Mouse (Mus musculus) myocyte (in vitro differentiated cells): ENCODE measurements around the gene Bmp2k.

Experiments
- CEBPB ChIP-seq: IDR thresholded peaks from 2 replicates; pipeline ENCODE4 v1.6.1; 2011; ENCODE audit warnings: mild to moderate bottlenecking, moderate library complexity; ENCODE audit not compliant: poor library complexity, insufficient read depth, severe bottlenecking
- E2F4 ChIP-seq: IDR thresholded peaks from one replicate; pipeline ENCODE4 v1.6.1; 2011; ENCODE audit warnings: mild to moderate bottlenecking, control low read depth, moderate library complexity; ENCODE audit not compliant: insufficient read depth
- MAX ChIP-seq: IDR thresholded peaks from one replicate; pipeline ENCODE4 v1.6.1; 2011; ENCODE audit warnings: low read depth, mild to moderate bottlenecking, control low read depth
- POLR2A ChIP-seq: IDR thresholded peaks from one replicate; pipeline ENCODE4 v1.6.1; 2011; ENCODE audit warnings: low read depth, mild to moderate bottlenecking, control low read depth, moderate library complexity; ENCODE audit not compliant: insufficient read length
- POLR2AphosphoS2 ChIP-seq: IDR thresholded peaks from one replicate; pipeline ENCODE4 v1.6.1; 2011; ENCODE audit warnings: low read depth, control low read depth; ENCODE audit not compliant: insufficient read length
- SRF ChIP-seq: IDR thresholded peaks from one replicate; pipeline ENCODE4 v1.6.1; 2011; ENCODE audit warnings: low read depth; ENCODE audit not compliant: control insufficient read depth, insufficient read length
- TCF12 ChIP-seq: IDR thresholded peaks from one replicate; pipeline ENCODE4 v1.6.1; 2011; ENCODE audit warnings: mild to moderate bottlenecking, control low read depth; ENCODE audit not compliant: poor library complexity, insufficient read depth, severe bottlenecking
- TCF3 ChIP-seq: IDR thresholded peaks from one replicate; pipeline ENCODE4 v1.6.1; 2011; ENCODE audit warnings: low read depth, control low read depth; ENCODE audit not compliant: insufficient read length
- USF1 ChIP-seq: IDR thresholded peaks from one replicate; pipeline ENCODE4 v1.6.1; 2011; ENCODE audit warnings: low read depth, mild to moderate bottlenecking, control low read depth, moderate library complexity

DNA sequence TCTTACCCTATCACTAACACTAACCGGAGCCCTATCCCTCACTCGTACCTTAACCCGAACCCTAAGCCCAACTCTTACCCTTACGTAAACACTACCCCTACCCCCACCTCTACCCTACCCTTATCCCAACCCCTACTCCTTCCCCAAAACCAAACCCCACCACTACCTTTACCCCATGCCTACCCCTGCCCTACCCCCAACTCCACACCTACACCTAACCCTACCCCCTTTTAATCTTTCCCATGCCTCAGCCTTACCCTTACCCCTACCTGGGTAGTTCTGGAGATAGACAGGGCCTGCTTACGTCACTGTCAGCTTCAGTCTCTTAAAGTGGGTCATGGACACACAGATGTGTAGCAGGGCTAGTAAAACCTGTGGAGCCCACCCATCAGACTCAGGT, 51.4 kb downstream of the Bmp2k start:
- TF ChIP-seq SRF (no peak), POLR2A (no peak), USF1 (no peak), MAX (no peak), TCF3 (no peak), TCF12 (no peak), E2F4 (no peak), POLR2AphosphoS2 (no peak), CEBPB (no peak)
